Mouse (Mus musculus): ENCODE results near the gene Adcy3. TPM values are rescaled to one million over a fixed set of nuclear protein-coding genes. Genes with fewer than 3 reads are reported as not detected.

The Adcy3 gene
- total and polyA plus RNA-seq, 3 experiments, result 0.13 to 0.34 (median 0.13) TPM

DNA sequence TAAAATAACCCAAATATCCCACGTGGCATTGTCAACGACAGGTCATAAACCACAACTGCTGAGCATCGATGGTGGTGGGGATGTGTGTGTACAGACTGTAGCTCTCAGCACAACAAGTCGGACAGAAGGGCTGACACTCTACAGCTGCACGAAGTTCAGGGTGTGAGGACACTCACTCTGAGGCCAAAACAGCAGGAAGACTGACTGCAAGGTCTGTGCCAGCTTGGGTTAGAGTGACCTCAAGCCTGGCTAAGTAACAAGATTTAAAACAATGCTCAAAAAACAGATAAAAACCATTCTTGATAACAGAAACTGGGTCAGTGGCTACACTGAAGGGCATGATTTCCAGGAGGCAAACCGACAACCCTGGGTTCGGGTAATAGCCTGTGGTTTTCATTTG is 97.3 kb downstream of the Adcy3 start:
- dilution Hi-C loops (cut with MboI; ENCODE audit: extremely low pct_ligation_motif_present, extremely low pct_unique_long_range_greater_than_20kb, low sequenced_read_pairs), result no loop called here
- Histone ChIP-seq H3K27me3 (replicated peaks) (no peaks in the 10 kb centered on the region), H3K79me2 (replicated peaks; ENCODE audit: control insufficient read depth, extremely low read depth, insufficient read depth, poor library complexity, severe bottlenecking) (peaks cover 32% of the 10 kb centered on the region), H3K36me3 (replicated peaks in 1 of 2; ENCODE audit: control insufficient read depth in 1 of 2, insufficient read depth in 1 of 2, low read length in 1 of 2) (peaks cover 47 to 69% of the 10 kb centered on the region in 2 experiments), H3K4me3 (replicated peaks in 1 of 3; ENCODE audit: low read depth in 2 of 3, low read length in 2 of 3, poor library complexity in 1 of 3) (no peak overlapping the region), H3K9ac (ENCODE audit: insufficient read depth, low read depth) (no peak overlapping the region), H3K4me2 (ENCODE audit: insufficient read depth, low read depth, poor library complexity, severe bottlenecking) (no peak overlapping the region), H3K27ac (ENCODE audit: insufficient read depth, low read depth) (no peak overlapping the region), H3K9me3 (replicated peaks; ENCODE audit: low read length) (no peaks in the 10 kb centered on the region), H3K4me1 (ENCODE audit: control insufficient read depth in 1 of 2, insufficient read depth in 2 of 2) (peaks cover 2 to 28% of the 10 kb centered on the region in 2 experiments; a peak in 3 of 4 replicates)
- in situ Hi-C loops (cut with MboI; ENCODE audit: low pct_ligation_motif_present, low pct_unique_long_range_greater_than_20kb, low sequenced_read_pairs), result loop anchor here (25.0 kb wide), 2 partner anchors 307 to 607 kb away; partner anchors contain the start of genes Fkbp1b and Wdcp
- no peak for DNase-seq (ENCODE audit: extremely low read depth)
- TF ChIP-seq MYC (IDR thresholded peaks at IDR 0.05; ENCODE audit: low read depth, low read length), result no peak
- no peak for TF ChIP-seq TBP (conservative IDR thresholded peaks at IDR 0.05; ENCODE audit: low read depth, low read length)
- TF ChIP-seq USF2 (conservative IDR thresholded peaks at IDR 0.05; ENCODE audit: low read depth, low read length), result no peak
- TF ChIP-seq RAD21 (IDR thresholded peaks at IDR 0.05; ENCODE audit: low read depth, low read length), result no peak
- TF ChIP-seq CHD1 (IDR thresholded peaks at IDR 0.05; ENCODE audit: low read depth, low read length), result no peak
- TF ChIP-seq MAX (IDR thresholded peaks at IDR 0.05; ENCODE audit: low read length), result no peak
- no peak for TF ChIP-seq ZC3H11A (IDR thresholded peaks at IDR 0.05; ENCODE audit: low read depth, low read length)
- TF ChIP-seq EP300 (IDR thresholded peaks at IDR 0.05; ENCODE audit: low read length), result no peak
- no peak for TF ChIP-seq CHD2 (IDR thresholded peaks at IDR 0.05; ENCODE audit: low read length)
- TF ChIP-seq GABPA (IDR thresholded peaks at IDR 0.05; ENCODE audit: insufficient replicate concordance, low read depth, low read length), result no peak
- TF ChIP-seq CTCF (conservative IDR thresholded peaks at IDR 0.05 in 1 of 2, IDR thresholded peaks at IDR 0.05 in 1 of 2; ENCODE audit: low read depth in 2 of 2, low read length in 2 of 2), result no peak
- TF ChIP-seq RCOR1 (conservative IDR thresholded peaks at IDR 0.05; ENCODE audit: low read depth, low read length), result no peak
- no peak for TF ChIP-seq KAT2A (IDR thresholded peaks at IDR 0.05; ENCODE audit: insufficient replicate concordance, low read length)
- TF ChIP-seq TCF12 (IDR thresholded peaks at IDR 0.05; ENCODE audit: low read depth, low read length), result no peak

DNA sequence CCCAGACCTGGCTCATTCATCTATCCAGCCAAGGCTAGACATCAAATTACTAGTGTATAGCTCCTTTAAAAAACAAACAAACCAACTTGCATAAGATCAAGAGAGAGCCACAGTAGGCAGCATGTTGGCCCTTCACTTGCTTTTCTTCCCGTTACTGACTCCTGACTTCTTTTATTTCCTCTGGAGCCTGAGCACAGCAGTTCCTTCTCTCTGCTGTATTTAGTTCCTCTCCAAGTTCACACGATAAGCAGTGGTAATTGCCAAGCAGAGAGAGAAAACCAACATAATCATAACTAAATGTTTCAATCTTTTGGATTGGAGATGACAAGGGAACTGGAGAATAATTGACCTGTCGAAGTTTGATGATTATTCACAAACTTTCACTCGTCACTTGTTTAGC is 99.9 kb downstream of the Adcy3 start:
- peaks cover 24 to 61% of the 10 kb centered on the region in 2 experiments for H3K36me3 ChIP-seq (replicated peaks in 1 of 2; ENCODE audit: control insufficient read depth in 1 of 2, insufficient read depth in 1 of 2, low read length in 1 of 2)
- H3K4me2 ChIP-seq (ENCODE audit: insufficient read depth, low read depth, poor library complexity, severe bottlenecking), result peak overlapping the region; percentile 92
- no peak for DNase-seq (ENCODE audit: extremely low read depth)
- H3K27me3 ChIP-seq (replicated peaks), result no peaks in the 10 kb centered on the region
- no peaks in the 10 kb centered on the region for H3K9me3 ChIP-seq (replicated peaks; ENCODE audit: low read length)
- peak overlapping the region; percentile 67 for H3K9ac ChIP-seq (ENCODE audit: insufficient read depth, low read depth)
- H3K4me1 ChIP-seq (ENCODE audit: control insufficient read depth in 1 of 2, insufficient read depth in 2 of 2), result peaks cover 2 to 31% of the 10 kb centered on the region in 2 experiments; a peak in 3 of 4 replicates
- dilution Hi-C loops (cut with MboI; ENCODE audit: extremely low pct_ligation_motif_present, extremely low pct_unique_long_range_greater_than_20kb, low sequenced_read_pairs) (no loop called here), in situ Hi-C loops (cut with MboI; ENCODE audit: low pct_ligation_motif_present, low pct_unique_long_range_greater_than_20kb, low sequenced_read_pairs) (loop anchor here (25.0 kb wide), 2 partner anchors 305 to 605 kb away; partner anchors contain the start of genes Fkbp1b and Wdcp)
- no peak overlapping the region for H3K27ac ChIP-seq (ENCODE audit: insufficient read depth, low read depth)
- peak overlapping the region; percentile 38 to 92 (median 72) for H3K4me3 ChIP-seq (replicated peaks in 1 of 3; ENCODE audit: low read depth in 2 of 3, low read length in 2 of 3, poor library complexity in 1 of 3)
- TF ChIP-seq USF1 (IDR thresholded peaks at IDR 0.05; ENCODE audit: low read depth, low read length) (no peak), TCF12 (IDR thresholded peaks at IDR 0.05; ENCODE audit: low read depth, low read length) (no peak), GABPA (IDR thresholded peaks at IDR 0.05; ENCODE audit: insufficient replicate concordance, low read depth, low read length) (no peak), MAZ (IDR thresholded peaks at IDR 0.05; ENCODE audit: low read depth, low read length) (no peak), TBP (conservative IDR thresholded peaks at IDR 0.05; ENCODE audit: low read depth, low read length) (no peak), UBTF (IDR thresholded peaks at IDR 0.05; ENCODE audit: low read depth, low read length) (no peak), SMC3 (IDR thresholded peaks at IDR 0.05; ENCODE audit: low read depth, low read length) (no peak), IRF4 (IDR thresholded peaks at IDR 0.05; ENCODE audit: low read depth, low read length) (no peak), ZNF384 (IDR thresholded peaks at IDR 0.05; ENCODE audit: low read depth, low read length) (no peak), SIN3A (IDR thresholded peaks at IDR 0.05; ENCODE audit: low read length) (no peak), CHD1 (IDR thresholded peaks at IDR 0.05; ENCODE audit: low read depth, low read length) (no peak), BHLHE40 (IDR thresholded peaks at IDR 0.05; ENCODE audit: low read depth, low read length) (no peak), POLR2AphosphoS2 (IDR thresholded peaks at IDR 0.05; ENCODE audit: low read depth, low read length) (no peak), NRF1 (IDR thresholded peaks at IDR 0.05; ENCODE audit: low read depth, low read length) (no peak)
- peaks cover 32% of the 10 kb centered on the region for H3K79me2 ChIP-seq (replicated peaks; ENCODE audit: control insufficient read depth, extremely low read depth, insufficient read depth, poor library complexity, severe bottlenecking)

All from CH12.LX (cell line).